Mouse (Mus musculus): Measurements from ENCODE around the gene Ovol2.

The Ovol2 gene

GRCm38 (mm10) chr2:144311372-144311771 lies 20.6 kb downstream of the Ovol2 start:
- DNase-seq (ENCODE audit: low spot score), result no peak

- no peak for DNase-seq (ENCODE audit: low spot score)
Measured at GRCm38 (mm10) chr2:144310273-144310672, 21.7 kb downstream of the Ovol2 start.

- no peak for DNase-seq (ENCODE audit: low spot score)
Measured at GRCm38 (mm10) chr2:144308561-144308960, 23.4 kb downstream of the Ovol2 start.

GRCm38 (mm10) chr2:144305721-144306294 lies 26.1 kb downstream of the Ovol2 start:
- no peak for DNase-seq (ENCODE audit: low spot score)

GRCm38 (mm10) chr2:144301101-144301500 lies 30.8 kb downstream of the Ovol2 start:
- no peak for DNase-seq (ENCODE audit: low spot score)

GRCm38 (mm10) chr2:144299749-144300669 lies 31.9 kb downstream of the Ovol2 start:
- no peak for DNase-seq (ENCODE audit: low spot score)

GRCm38 (mm10) chr2:144295145-144295735 lies 36.7 kb downstream of the Ovol2 start:
- DNase-seq (ENCODE audit: low spot score), result no peak

- no peak for DNase-seq (ENCODE audit: low spot score)
Measured at GRCm38 (mm10) chr2:144291600-144292305, 40.2 kb downstream of the Ovol2 start.

- no peak for DNase-seq (ENCODE audit: low spot score)
Measured at GRCm38 (mm10) chr2:144290321-144290720, 41.6 kb downstream of the Ovol2 start.

- DNase-seq (ENCODE audit: low spot score), result no peak
Measured at GRCm38 (mm10) chr2:144281417-144281816, 50.5 kb downstream of the Ovol2 start.

- no peak for DNase-seq (ENCODE audit: low spot score)
Measured at GRCm38 (mm10) chr2:144280568-144280967, 51.4 kb downstream of the Ovol2 start.

- DNase-seq (ENCODE audit: low spot score), result peak; percentile 46
Measured at GRCm38 (mm10) chr2:144279742-144280141, 52.2 kb downstream of the Ovol2 start.

GRCm38 (mm10) chr2:144276885-144277284 lies 55.1 kb downstream of the Ovol2 start:
- DNase-seq (ENCODE audit: low spot score), result no peak

GRCm38 (mm10) chr2:144274741-144275140 lies 57.2 kb downstream of the Ovol2 start:
- DNase-seq (ENCODE audit: low spot score), result peak; percentile 21

- DNase-seq (ENCODE audit: low spot score), result no peak
Measured at GRCm38 (mm10) chr2:144272088-144272487, 59.9 kb downstream of the Ovol2 start.

- peak; percentile 94 for DNase-seq (ENCODE audit: low spot score)
Measured at GRCm38 (mm10) chr2:144270507-144271420, 61.2 kb downstream of the Ovol2 start, which contains the start of the genes Mgme1 and Snx5. Mgme1 (plus strand) TSS chr2:144270663. Snx5 (minus strand) TSS chr2:144270906.

- no peak for DNase-seq (ENCODE audit: low spot score)
Measured at GRCm38 (mm10) chr2:144269679-144270475, 62.1 kb downstream of the Ovol2 start.

- no peak for DNase-seq (ENCODE audit: low spot score)
Measured at GRCm38 (mm10) chr2:144269306-144269650, 62.7 kb downstream of the Ovol2 start.

GRCm38 (mm10) chr2:144268446-144269305 lies 63.3 kb downstream of the Ovol2 start:
- DNase-seq (ENCODE audit: low spot score), result no peak

- DNase-seq (ENCODE audit: low spot score), result no peak
Measured at GRCm38 (mm10) chr2:144267731-144268015, 64.3 kb downstream of the Ovol2 start.
